Mouse (Mus musculus) cortical plate, adult 2 months (tissue): ENCODE data around the gene Fcgr2b.

Source experiments
- CTCF ChIP-seq: fragments of 200-500 bp; IDR thresholded peaks from 2 replicates; pipeline ENCODE4 v1.5.1; 2011; ENCODE audit warnings: mild to moderate bottlenecking, control low read depth, low read length; ENCODE audit not compliant: insufficient read depth; ENCODE audit errors: extremely low read depth
- POLR2A ChIP-seq: fragments of 200-500 bp; IDR thresholded peaks from 2 replicates; pipeline ENCODE4 v1.6.1; 2011; ENCODE audit warnings: mild to moderate bottlenecking, low read length, control low read depth; ENCODE audit not compliant: insufficient read depth; ENCODE audit errors: extremely low read depth

GRCm38 (mm10) chr1:170963087-170963486, 13.3 kb downstream of the Fcgr2b start:
- TF ChIP-seq CTCF, result no peak
- no peak for TF ChIP-seq POLR2A
